Mouse (Mus musculus): ENCODE measurements around the gene Hmcn2. TPM values are rescaled to one million over a fixed set of nuclear protein-coding genes. Genes with fewer than 3 reads are reported as not detected.

Hmcn2 gene
- 0.79 TPM for polyA plus RNA-seq (2014; fragmentation: Illumina TruSeq; extraction: RNeasy Lipid Tissue Mini Kit (QIAGEN cat#74804); ENCODE audit: low read depth, low replicate concordance)

GRCm38 (mm10) chr2:31314007-31314465 is at the start of gene Hmcn2:
TSS of gene Hmcn2 (plus strand) at chr2:31314415.

GRCm38 (mm10) chr2:31469931-31470682 is 155.9 kb downstream of the Hmcn2 start, which contains the start of gene Ass1:
TSS of gene Ass1 (plus strand) at chr2:31470207.

Other genes starting within 250 kb of the Hmcn2 start
- 58.6 TPM for gene Fnbp1, start 172.4 kb upstream of the Hmcn2 start, polyA plus RNA-seq (2014; fragmentation: Illumina TruSeq; extraction: RNeasy Lipid Tissue Mini Kit (QIAGEN cat#74804); ENCODE audit: low read depth, low replicate concordance)
- gene Gpr107, start 162.1 kb upstream of the Hmcn2 start, polyA plus RNA-seq (2014; fragmentation: Illumina TruSeq; extraction: RNeasy Lipid Tissue Mini Kit (QIAGEN cat#74804); ENCODE audit: low read depth, low replicate concordance), result 46.1 TPM
- 0.47 TPM for gene Ncs1, start 68.6 kb upstream of the Hmcn2 start, polyA plus RNA-seq (2014; fragmentation: Illumina TruSeq; extraction: RNeasy Lipid Tissue Mini Kit (QIAGEN cat#74804); ENCODE audit: low read depth, low replicate concordance)
- 3.8 TPM for gene Ass1, start 155.8 kb downstream of the Hmcn2 start, polyA plus RNA-seq (2014; fragmentation: Illumina TruSeq; extraction: RNeasy Lipid Tissue Mini Kit (QIAGEN cat#74804); ENCODE audit: low read depth, low replicate concordance)